Mouse (Mus musculus): ENCODE data around the gene Ifna7.
A peak's percentile ranks its signal among the peaks of the same experiment; 100 is the strongest.
"Not testable (repeated sequence)": the region's sequence is repeated elsewhere in the genome, so short reads cannot be mapped to it uniquely, and the experiment has no call there.

The Ifna7 gene

GRCm38 (mm10) chr4:88815928-88816327, at the start of gene Ifna7:
Gene Ifna7, plus strand, starts transcription at chr4:88816228.
- no peak for DNase-seq (ENCODE audit: low read depth)

- DNase-seq (ENCODE audit: low read depth) = not testable (repeated sequence)
Measured at GRCm38 (mm10) chr4:88773534-88773933, 42.5 kb upstream of the Ifna7 start, which contains the start of gene Gm13290. Gene Gm13290, plus strand, starts transcription at chr4:88773834.

- DNase-seq (ENCODE audit: low read depth) = not testable (repeated sequence)
Measured at GRCm38 (mm10) chr4:88776622-88777021, 39.4 kb upstream of the Ifna7 start, which contains the start of gene Gm13289. Gene Gm13289, plus strand, starts transcription at chr4:88776922.

- DNase-seq (ENCODE audit: low read depth) = not testable (repeated sequence)
Measured at GRCm38 (mm10) chr4:88779550-88779949, 36.5 kb upstream of the Ifna7 start, which contains the start of gene Gm13272. Gene Gm13272, plus strand, starts transcription at chr4:88779850.

GRCm38 (mm10) chr4:88780320-88780719, 35.7 kb upstream of the Ifna7 start:
- DNase-seq (ENCODE audit: low read depth) = not testable (repeated sequence)

- not testable (repeated sequence) for DNase-seq (ENCODE audit: low read depth)
Measured at GRCm38 (mm10) chr4:88781831-88782230, 34.2 kb upstream of the Ifna7 start, which contains the start of gene Ifnz. Gene Ifnz, plus strand, starts transcription at chr4:88782131.

- not testable (repeated sequence) for DNase-seq (ENCODE audit: low read depth)
Measured at GRCm38 (mm10) chr4:88782335-88782734, 33.7 kb upstream of the Ifna7 start.

- DNase-seq (ENCODE audit: low read depth) = not testable (repeated sequence)
Measured at GRCm38 (mm10) chr4:88785409-88785808, 30.6 kb upstream of the Ifna7 start, which contains the start of gene Gm13276. Gene Gm13276, plus strand, starts transcription at chr4:88785709.

GRCm38 (mm10) chr4:88788402-88788801, 27.6 kb upstream of the Ifna7 start, which contains the start of gene Gm13277:
Gene Gm13277, plus strand, starts transcription at chr4:88788632.
- DNase-seq (ENCODE audit: low read depth) = not testable (repeated sequence)

- not testable (repeated sequence) for DNase-seq (ENCODE audit: low read depth)
Measured at GRCm38 (mm10) chr4:88791250-88791649, 24.8 kb upstream of the Ifna7 start, which contains the start of gene Gm13278. Gene Gm13278, plus strand, starts transcription at chr4:88791550.

GRCm38 (mm10) chr4:88793936-88794675, 21.9 kb upstream of the Ifna7 start, which contains the start of gene Gm13275:
Gene Gm13275, plus strand, starts transcription at chr4:88794487.
- not testable (repeated sequence) for DNase-seq (ENCODE audit: low read depth)

- DNase-seq (ENCODE audit: low read depth) = not testable (repeated sequence)
Measured at GRCm38 (mm10) chr4:88797097-88797496, 18.9 kb upstream of the Ifna7 start, which contains the start of gene Gm13279. Gene Gm13279, plus strand, starts transcription at chr4:88797397.

GRCm38 (mm10) chr4:88799365-88799764, 16.7 kb upstream of the Ifna7 start, which contains the start of gene Gm13285:
Gene Gm13285, plus strand, starts transcription at chr4:88799665.
- DNase-seq (ENCODE audit: low read depth) = not testable (repeated sequence)

GRCm38 (mm10) chr4:88802954-88803353, 13.1 kb upstream of the Ifna7 start, which contains the start of gene Gm13287:
Gene Gm13287, plus strand, starts transcription at chr4:88803254.
- not testable (repeated sequence) for DNase-seq (ENCODE audit: low read depth)

GRCm38 (mm10) chr4:88805231-88805630, 10.8 kb upstream of the Ifna7 start, which contains the start of gene Gm13288:
Gene Gm13288, plus strand, starts transcription at chr4:88805531.
- DNase-seq (ENCODE audit: low read depth) = not testable (repeated sequence)

GRCm38 (mm10) chr4:88805761-88806160, 10.3 kb upstream of the Ifna7 start:
- DNase-seq (ENCODE audit: low read depth) = not testable (repeated sequence)

- no peak for DNase-seq (ENCODE audit: low read depth)
Measured at GRCm38 (mm10) chr4:88819659-88820058, 3.6 kb downstream of the Ifna7 start, which contains the start of gene Ifna11. Gene Ifna11, plus strand, starts transcription at chr4:88819959.

- DNase-seq (ENCODE audit: low read depth) = peak; percentile 65
Measured at GRCm38 (mm10) chr4:88822995-88823394, 7.0 kb downstream of the Ifna7 start.

- DNase-seq (ENCODE audit: low read depth) = not testable (repeated sequence)
Measured at GRCm38 (mm10) chr4:88827116-88827515, 11.1 kb downstream of the Ifna7 start, which contains the start of gene Ifna6. Gene Ifna6, plus strand, starts transcription at chr4:88827416.

GRCm38 (mm10) chr4:88830523-88830922, 14.5 kb downstream of the Ifna7 start:
- peak; percentile 74 for DNase-seq (ENCODE audit: low read depth)

GRCm38 (mm10) chr4:88835225-88835624, 19.2 kb downstream of the Ifna7 start, which contains the start of gene Ifna5:
Gene Ifna5, plus strand, starts transcription at chr4:88835525.
- DNase-seq (ENCODE audit: low read depth) = not testable (repeated sequence)

GRCm38 (mm10) chr4:88838828-88839227, 22.8 kb downstream of the Ifna7 start:
- peak; percentile 65 for DNase-seq (ENCODE audit: low read depth)

All from NIH3T3 (cell line).